Mouse (Mus musculus) C2C12 (cell line): ENCODE measurements around the gene Cyp2d9. TPM values are rescaled to one million over a fixed set of nuclear protein-coding genes. Genes with fewer than 3 reads are reported as not detected.
"Not testable (repeated sequence)": the region's sequence is repeated elsewhere in the genome, so short reads cannot be mapped to it uniquely, and the experiment has no call there.

Experiments
- H3K27me3 ChIP-seq: one replicate; pipeline ENCODE4 v1.6.1; 2011; ENCODE audit not compliant: control insufficient read depth, insufficient read depth, insufficient read length
- H3K36me3 ChIP-seq: one replicate; pipeline ENCODE4 v1.6.1; 2011; ENCODE audit not compliant: control insufficient read depth, insufficient read depth
- H3K4me3 ChIP-seq: one replicate; pipeline ENCODE4 v1.5.1; 2011; ENCODE audit warnings: mild to moderate bottlenecking, control low read depth; ENCODE audit not compliant: poor library complexity, insufficient read depth, severe bottlenecking
- H3K79me2 ChIP-seq: one replicate; pipeline ENCODE4 v1.6.1; 2011; ENCODE audit not compliant: control insufficient read depth, insufficient read depth
- H3K79me3 ChIP-seq: one replicate; pipeline ENCODE4 v1.6.1; 2011; ENCODE audit warnings: low read depth, control low read depth
- H3ac ChIP-seq: one replicate; pipeline ENCODE3; 2011; ENCODE audit warnings: low read depth; ENCODE audit not compliant: control insufficient read depth, insufficient read length
- CEBPB ChIP-seq: IDR thresholded peaks from one replicate; pipeline ENCODE4 v1.6.1; 2011; ENCODE audit warnings: low read depth, mild to moderate bottlenecking, control low read depth, moderate library complexity
- CTCF ChIP-seq: IDR thresholded peaks from one replicate; pipeline ENCODE4 v1.5.1; 2011; ENCODE audit not compliant: control insufficient read depth, insufficient read depth, insufficient read length
- FOSL1 ChIP-seq: IDR thresholded peaks from one replicate; pipeline ENCODE4 v1.8.0; 2011; ENCODE audit warnings: mild to moderate bottlenecking, low read length; ENCODE audit not compliant: poor library complexity, insufficient read depth, severe bottlenecking
- MAX ChIP-seq: IDR thresholded peaks from one replicate; pipeline ENCODE4 v1.6.1; 2011; ENCODE audit warnings: mild to moderate bottlenecking, control low read depth
- MYOD1 ChIP-seq: IDR thresholded peaks from one replicate; pipeline ENCODE4 v1.6.1; 2011; ENCODE audit warnings: low read depth; ENCODE audit not compliant: control insufficient read depth, insufficient read length
- MYOG ChIP-seq: IDR thresholded peaks from one replicate; pipeline ENCODE4 v1.6.1; 2011; ENCODE audit not compliant: control insufficient read depth, insufficient read length; ENCODE audit errors: extremely low read depth
- USF1 ChIP-seq: IDR thresholded peaks from one replicate; pipeline ENCODE4 v1.6.1; 2011; ENCODE audit warnings: low read depth, mild to moderate bottlenecking, control low read depth, moderate library complexity
- long read RNA-seq, 2 experiments: library from polyadenylated mRNA; unstranded; transcript quantifications; one replicate each; pipeline ENCODE4 v2.0.0; 2019 to 2020
- polyA plus RNA-seq: library from polyadenylated mRNA; unstranded; fragments of >200 nt; fragmentation: generic; extraction: Trizol; gene quantifications from one replicate; pipeline ENCODE4 v1.2.1, GENCODE M21; 2012; ENCODE audit warnings: missing spikeins

Cyp2d9 gene
- not detected for polyA plus RNA-seq
- long read RNA-seq, experiment 1: 0 reads
- long read RNA-seq, experiment 2: 0 reads

- TF ChIP-seq USF1 (no peak), MAX (no peak), FOSL1 (no peak), CTCF (no peak), MYOD1 (no peak), CEBPB (no peak), MYOG (no peak)
- H3ac ChIP-seq: no peak within 1 kb of the TSS
Observed at GRCm38 (mm10) chr15:82433137-82433536, at the start of gene Cyp2d9. Gene Cyp2d9, plus strand, starts transcription at chr15:82433437.

GRCm38 (mm10) chr15:82385729-82386128 is 47.5 kb upstream of the Cyp2d9 start:
- TF ChIP-seq MYOG (no peak), MYOD1 (no peak), FOSL1 (no peak), USF1 (no peak), CTCF (no peak), MAX (no peak), CEBPB (no peak)
- no peak overlapping the region for H3ac ChIP-seq
- H3K79me3 ChIP-seq: no peaks in the 10 kb centered on the region
- no peak overlapping the region for H3K4me3 ChIP-seq
- peaks cover 3% of the 10 kb centered on the region for H3K27me3 ChIP-seq
- H3K36me3 ChIP-seq: no peaks in the 10 kb centered on the region
- H3K79me2 ChIP-seq: no peaks in the 10 kb centered on the region

More at GRCm38 (mm10) chr15:82433137-82433536, at the start of gene Cyp2d9:
- Histone ChIP-seq H3K4me3 (no peak within 1 kb of the TSS), H3K79me3 (no peaks in the 10 kb centered on the region), H3K27me3 (no peaks in the 10 kb centered on the region), H3K79me2 (no peaks in the 10 kb centered on the region), H3K36me3 (no peaks in the 10 kb centered on the region)

GRCm38 (mm10) chr15:82389916-82390315 is 43.3 kb upstream of the Cyp2d9 start:
- peaks cover 10% of the 10 kb centered on the region for H3K27me3 ChIP-seq
- H3ac ChIP-seq, H3K4me3 ChIP-seq, H3K36me3 ChIP-seq, H3K79me2 ChIP-seq, H3K79me3 ChIP-seq: not testable (repeated sequence)

GRCm38 (mm10) chr15:82393922-82394321 is 39.3 kb upstream of the Cyp2d9 start, which contains the start of gene Cyp2d11:
Gene Cyp2d11, minus strand, starts transcription at chr15:82394022.
- H3ac ChIP-seq, H3K79me3 ChIP-seq, H3K36me3 ChIP-seq, H3K27me3 ChIP-seq, H3K79me2 ChIP-seq, H3K4me3 ChIP-seq: not testable (repeated sequence)

- not testable (repeated sequence) for H3K36me3 ChIP-seq, H3K79me2 ChIP-seq, H3K4me3 ChIP-seq, H3ac ChIP-seq, H3K79me3 ChIP-seq, H3K27me3 ChIP-seq
Observed at GRCm38 (mm10) chr15:82395955-82396354, 37.3 kb upstream of the Cyp2d9 start.

- no peak overlapping the region for H3K4me3 ChIP-seq
- TF ChIP-seq CTCF (no peak), MYOD1 (no peak), MAX (no peak), FOSL1 (no peak)
- no peaks in the 10 kb centered on the region for H3K79me3 ChIP-seq
- H3ac ChIP-seq: no peak overlapping the region
- no peaks in the 10 kb centered on the region for H3K27me3 ChIP-seq
- H3K79me2 ChIP-seq: no peaks in the 10 kb centered on the region
- no peaks in the 10 kb centered on the region for H3K36me3 ChIP-seq
Observed at GRCm38 (mm10) chr15:82401516-82401915, 31.7 kb upstream of the Cyp2d9 start.

GRCm38 (mm10) chr15:82402106-82402505 is 31.1 kb upstream of the Cyp2d9 start:
- TF ChIP-seq CTCF (no peak), MYOG (no peak)
- no peaks in the 10 kb centered on the region for H3K36me3 ChIP-seq

More at GRCm38 (mm10) chr15:82402106-82402505, 31.1 kb upstream of the Cyp2d9 start:
- Histone ChIP-seq H3ac (no peak overlapping the region), H3K79me2 (no peaks in the 10 kb centered on the region), H3K79me3 (no peaks in the 10 kb centered on the region), H3K27me3 (no peaks in the 10 kb centered on the region), H3K4me3 (no peak overlapping the region)
